Mouse (Mus musculus) heart, postnatal 0 days (tissue): ENCODE measurements around the gene U2surp. TPM values are rescaled to one million over a fixed set of nuclear protein-coding genes. Genes with fewer than 3 reads are reported as not detected.
"Not testable (repeated sequence)": the region's sequence is repeated elsewhere in the genome, so short reads cannot be mapped to it uniquely, and the experiment has no call there.

Experiments used
- ATAC-seq: fragments of 200-750 bp; cut with Nextera tagmentation; 2 replicates; pipeline ENCODE4 v1.8.0; 2017; ENCODE audit warnings: low read depth, moderate number of reproducible peaks, moderate library complexity; ENCODE audit not compliant: insufficient read depth
- DNase-seq: peaks from one replicate; pipeline ENCODE4 v3.0.0-alpha.2; 2016; ENCODE audit warnings: low spot score
- H3K27ac ChIP-seq: fragments of 300-500 bp; sonication (generic); 2 replicates; pipeline ENCODE4 v1.5.1; 2014; ENCODE audit warnings: low read depth, mild to moderate bottlenecking
- H3K27me3 ChIP-seq: fragments of 300-500 bp; sonication (generic); 2 replicates; pipeline ENCODE4 v1.6.1; 2014; ENCODE audit warnings: low read length, mixed read lengths; ENCODE audit not compliant: control insufficient read depth, insufficient read depth
- H3K36me3 ChIP-seq: fragments of 300-500 bp; sonication (generic); replicated peaks from 2 replicates; pipeline ENCODE4 v1.6.1; 2014; ENCODE audit warnings: low read length, mixed read lengths; ENCODE audit not compliant: control insufficient read depth, insufficient read depth
- H3K4me1 ChIP-seq: fragments of 300-500 bp; sonication (generic); 2 replicates; pipeline ENCODE4 v1.6.1; 2014; ENCODE audit warnings: antibody characterized with exemption; ENCODE audit not compliant: control insufficient read depth, insufficient read depth
- H3K4me2 ChIP-seq: fragments of 300-500 bp; sonication (generic); 2 replicates; pipeline ENCODE4 v1.6.1; 2014; ENCODE audit warnings: low read depth, mild to moderate bottlenecking, low read length, moderate library complexity
- H3K4me3 ChIP-seq: fragments of 300-500 bp; sonication (generic); 2 replicates; pipeline ENCODE4 v1.5.1; 2014; ENCODE audit warnings: low read depth, low read length
- H3K9ac ChIP-seq: fragments of 300-500 bp; sonication (generic); replicated peaks from 2 replicates; pipeline ENCODE4 v1.6.1; 2014; ENCODE audit warnings: low read depth, low read length, mixed read lengths
- H3K9me3 ChIP-seq: fragments of 300-500 bp; sonication (generic); replicated peaks from 2 replicates; pipeline ENCODE4 v1.6.1; 2016; ENCODE audit warnings: low read length; ENCODE audit not compliant: control insufficient read depth
- CTCF ChIP-seq: IDR thresholded peaks from 2 replicates; pipeline ENCODE4 v1.5.1; 2016; ENCODE audit warnings: antibody characterized with exemption, control low read depth, low read depth
- EP300 ChIP-seq: IDR thresholded peaks from 2 replicates; pipeline ENCODE4 v1.6.1; 2016; ENCODE audit warnings: antibody characterized with exemption, low read depth
- WGBS: fragments of 180-500 bp; shearing (Covaris S2); extraction: QIAGEN DNeasy Blood & Tissue Kit; methylation state at CpG from one replicate; pipeline ENCODE4 v1.1.7; 2014; 5-methylcytosine and 5-hydroxymethylcytosine counted together
- polyA plus RNA-seq: library from polyadenylated mRNA; unstranded; fragments of >200 nt; fragmentation: Nextera tagmentation; extraction: Ambion mirVana; gene quantifications from 2 replicates; pipeline ENCODE4 v1.2.1, GENCODE M21; 2015
- total RNA-seq: library from RNA; depleted of rRNA; stranded (reverse); fragments of >200 nt; gene quantifications from 2 replicates; pipeline ENCODE4 v1.2.3, GENCODE M21; 2014; ENCODE audit warnings: low replicate concordance

Gene U2surp
- total and polyA plus RNA-seq, 2 experiments from 2014 or later, result 22.2 to 71.9 TPM

DNA sequence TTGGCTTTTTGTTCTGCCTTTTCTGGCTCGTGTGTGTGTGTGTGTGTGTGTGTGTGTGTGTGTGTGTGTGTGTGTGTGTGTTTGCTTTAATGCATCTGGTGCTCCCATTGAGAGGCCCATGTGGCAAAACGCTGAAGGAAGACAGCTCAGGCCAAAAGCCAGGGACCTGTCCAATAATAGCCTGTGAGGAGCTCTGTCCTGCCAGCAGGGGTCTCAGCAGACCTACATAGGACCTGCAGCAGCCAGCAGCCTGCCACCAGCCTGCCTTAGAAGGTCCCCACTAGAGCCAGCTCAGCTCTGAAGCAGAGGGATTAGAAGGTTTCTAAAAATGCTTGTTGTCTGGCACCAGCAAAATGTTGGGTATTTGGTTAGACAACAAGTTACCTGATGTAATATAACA is 14.2 kb upstream of the U2surp start:
- Histone ChIP-seq H3K27me3 (no peaks in the 10 kb centered on the region), H3K36me3 (no peaks in the 10 kb centered on the region), H3K9me3 (no peaks in the 10 kb centered on the region), H3K9ac (no peak overlapping the region), H3K4me2 (no peak overlapping the region), H3K4me3 (no peak overlapping the region), H3K27ac (no peak overlapping the region), H3K4me1 (no peaks in the 10 kb centered on the region)
- 9% methylated on average over 2 of the region's 2 CpGs for WGBS
- peak; percentile 62 for DNase-seq
- peak; percentile 92 for ATAC-seq
- no peak for TF ChIP-seq EP300
- TF ChIP-seq CTCF, result peak; percentile 85

DNA sequence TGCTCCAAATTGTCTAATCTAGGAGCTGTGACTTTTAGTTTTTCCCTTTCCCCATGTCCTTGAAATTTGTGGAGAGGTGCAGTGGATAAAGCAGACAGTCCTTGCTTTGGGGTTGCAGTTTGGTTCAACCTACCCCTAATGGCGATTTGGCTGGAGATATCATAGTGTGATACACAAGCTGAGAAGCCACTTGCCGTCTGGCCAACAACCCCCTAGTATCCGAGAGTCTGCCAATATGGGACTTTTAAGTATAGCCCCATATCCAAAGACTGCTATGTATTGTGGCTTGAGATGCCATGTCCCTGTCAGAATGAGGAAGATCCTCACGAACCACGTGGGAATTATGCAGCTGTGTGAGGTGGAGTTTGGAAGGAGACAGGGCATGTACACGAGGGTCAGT is 13.6 kb upstream of the U2surp start:
- Histone ChIP-seq H3K9ac (no peak overlapping the region), H3K27me3 (no peaks in the 10 kb centered on the region), H3K4me3 (no peak overlapping the region), H3K4me2 (no peak overlapping the region), H3K27ac (no peak overlapping the region), H3K4me1 (no peaks in the 10 kb centered on the region), H3K36me3 (no peaks in the 10 kb centered on the region), H3K9me3 (no peaks in the 10 kb centered on the region)
- 79% methylated on average over 6 of the region's 6 CpGs for WGBS
- DNase-seq (no peak), ATAC-seq (no peak)
- TF ChIP-seq CTCF, result no peak
- no peak for TF ChIP-seq EP300

DNA sequence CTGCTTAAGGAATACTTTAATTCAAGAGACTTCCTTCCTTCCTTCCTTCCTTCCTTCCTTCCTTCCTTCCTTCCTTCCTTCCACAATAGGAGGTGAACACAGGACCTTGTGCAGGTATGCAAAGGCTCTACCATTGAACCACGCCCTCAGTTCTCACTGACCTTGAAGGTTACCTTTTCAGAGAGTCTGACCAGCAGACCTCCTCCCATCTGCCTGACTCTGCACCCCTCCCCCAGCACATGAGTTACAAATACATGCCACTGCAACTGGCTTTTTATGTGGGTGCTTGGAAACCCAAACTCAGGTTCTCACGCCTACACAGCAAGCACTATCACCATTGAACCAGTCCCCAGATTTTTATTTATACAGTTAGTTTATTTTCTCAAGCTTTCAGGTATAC is 10.8 kb upstream of the U2surp start:
- no peak for TF ChIP-seq EP300
- TF ChIP-seq CTCF, result no peak
- Histone ChIP-seq H3K27me3 (no peaks in the 10 kb centered on the region), H3K9me3 (no peaks in the 10 kb centered on the region), H3K27ac (no peak overlapping the region), H3K4me2 (no peak overlapping the region), H3K36me3 (no peaks in the 10 kb centered on the region), H3K4me3 (no peak overlapping the region), H3K9ac (no peak overlapping the region), H3K4me1 (no peaks in the 10 kb centered on the region)
- 75% methylated on average over 2 of the region's 2 CpGs for WGBS
- no peak for ATAC-seq
- DNase-seq, result no peak

DNA sequence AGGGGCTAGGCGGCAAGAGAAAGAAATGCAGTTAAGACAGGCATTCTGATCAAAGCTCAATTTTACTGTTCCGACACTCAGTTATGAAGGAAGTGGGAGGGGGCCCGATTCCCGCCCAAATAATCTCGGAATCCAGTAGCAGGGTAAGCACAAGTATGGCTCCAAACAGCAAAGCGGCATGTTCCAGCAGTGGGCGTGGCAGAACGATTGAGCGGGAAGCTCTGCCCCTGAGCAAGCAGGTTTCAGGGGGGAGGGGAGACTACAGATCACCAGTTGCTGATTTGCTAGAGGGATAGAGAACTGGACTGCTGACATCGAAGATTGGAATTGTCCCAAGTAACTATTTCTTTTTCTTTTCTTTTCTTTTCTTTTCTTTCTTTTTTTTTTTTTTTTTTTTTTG is 9.8 kb upstream of the U2surp start:
- Histone ChIP-seq H3K4me1 (no peaks in the 10 kb centered on the region), H3K4me3 (no peak overlapping the region), H3K9me3 (no peaks in the 10 kb centered on the region), H3K27me3 (no peaks in the 10 kb centered on the region), H3K27ac (no peak overlapping the region), H3K36me3 (no peaks in the 10 kb centered on the region), H3K4me2 (no peak overlapping the region), H3K9ac (no peak overlapping the region)
- TF ChIP-seq CTCF (no peak), EP300 (no peak)
- DNase-seq, result no peak
- no peak for ATAC-seq
- 36% methylated on average over 10 of the region's 10 CpGs for WGBS

DNA sequence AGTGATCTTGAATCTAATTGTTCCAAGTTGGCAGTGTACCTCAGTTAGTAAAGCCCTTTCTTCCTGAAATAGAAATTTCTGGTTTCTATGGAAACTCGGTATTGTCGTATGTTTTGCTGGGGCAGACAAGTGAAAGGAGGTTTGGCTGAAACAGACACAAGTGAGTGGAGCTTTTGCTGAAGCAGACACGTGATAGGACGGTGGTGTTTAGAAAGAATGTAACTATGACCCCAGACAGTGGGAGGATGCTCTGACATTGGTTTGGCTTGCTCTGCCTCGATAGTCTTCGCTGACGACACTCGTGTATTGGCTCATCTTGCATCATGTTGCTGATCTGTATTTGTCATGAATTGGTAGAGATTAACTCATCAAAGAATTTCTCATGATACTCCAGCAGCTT is 9.2 kb upstream of the U2surp start:
- TF ChIP-seq EP300 (no peak), CTCF (no peak)
- Histone ChIP-seq H3K4me3 (no peak overlapping the region), H3K27ac (no peak overlapping the region), H3K27me3 (no peaks in the 10 kb centered on the region), H3K9me3 (no peaks in the 10 kb centered on the region), H3K36me3 (no peaks in the 10 kb centered on the region), H3K4me1 (no peaks in the 10 kb centered on the region), H3K9ac (no peak overlapping the region), H3K4me2 (no peak overlapping the region)
- ATAC-seq, result no peak
- no peak for DNase-seq
- 83% methylated on average over 8 of the region's 8 CpGs for WGBS

DNA sequence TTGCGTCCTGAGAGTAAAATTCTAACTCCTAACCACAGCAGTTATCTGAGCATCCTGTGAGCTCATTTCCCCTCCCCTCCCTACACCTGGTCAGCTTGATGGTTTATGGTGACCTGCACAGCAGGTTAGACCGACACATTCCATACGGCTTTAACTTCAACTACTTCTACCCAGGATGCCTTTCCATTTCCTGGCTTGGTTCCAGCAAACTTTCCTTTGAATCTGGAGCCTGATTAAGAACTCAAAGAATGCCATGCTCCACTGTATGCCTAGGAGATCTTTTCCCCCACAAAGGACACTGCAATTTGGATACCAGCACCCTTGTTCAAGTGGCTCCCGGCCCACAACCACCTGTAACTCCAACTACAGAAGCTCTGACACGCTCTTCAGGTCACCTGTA is 8.8 kb upstream of the U2surp start:
- no peaks in the 10 kb centered on the region for H3K36me3 ChIP-seq
- no peaks in the 10 kb centered on the region for H3K27me3 ChIP-seq
- TF ChIP-seq EP300 (no peak), CTCF (no peak)
- no peak for DNase-seq
- no peak overlapping the region for H3K4me2 ChIP-seq
- no peaks in the 10 kb centered on the region for H3K4me1 ChIP-seq
- H3K4me3 ChIP-seq, result no peak overlapping the region
- no peaks in the 10 kb centered on the region for H3K9me3 ChIP-seq
- no peak for ATAC-seq
- H3K9ac ChIP-seq, result no peak overlapping the region
- H3K27ac ChIP-seq, result no peak overlapping the region
- 76% methylated on average over 5 of the region's 5 CpGs for WGBS

DNA sequence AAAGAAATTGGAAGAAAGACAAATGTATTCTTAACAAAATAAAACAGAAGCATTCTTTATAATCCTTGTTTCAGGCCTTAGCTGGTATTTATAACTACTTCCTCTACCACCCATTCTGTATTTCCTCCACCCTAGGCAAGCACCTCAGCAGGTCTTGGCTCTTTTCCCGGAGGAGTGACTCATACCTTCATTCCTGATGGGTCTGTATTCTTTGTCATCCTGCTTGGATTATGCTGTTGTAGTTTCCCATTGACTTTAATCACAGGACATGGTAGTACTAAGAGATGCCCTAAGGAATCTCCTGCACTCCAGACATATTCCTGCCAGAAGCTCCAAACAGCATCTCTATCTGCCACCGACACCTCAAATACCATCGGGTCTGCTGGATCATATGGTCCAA is 2.6 kb upstream of the U2surp start:
- H3K36me3 ChIP-seq, H3K9ac ChIP-seq, H3K9me3 ChIP-seq, ATAC-seq, H3K27ac ChIP-seq, DNase-seq, H3K4me3 ChIP-seq, H3K27me3 ChIP-seq, H3K4me2 ChIP-seq: not testable (repeated sequence)
- peaks cover 18% of the 10 kb centered on the region for H3K4me1 ChIP-seq
- WGBS, result 68% methylated on average over 3 of the region's 3 CpGs
